Mouse (Mus musculus) lung, adult 2 months (tissue): ENCODE results near the gene Pcdh15. TPM values are rescaled to one million over a fixed set of nuclear protein-coding genes. Genes with fewer than 3 reads are reported as not detected.

ENCODE experiments used
- DNase-seq: peaks from one replicate; pipeline ENCODE4 v3.0.0; 2022
- H3K4me1 ChIP-seq: fragments of 200-500 bp; 2 replicates; pipeline ENCODE4 v1.6.1; 2011; ENCODE audit warnings: low read length; ENCODE audit not compliant: control insufficient read depth, insufficient read depth
- H3K4me3 ChIP-seq: fragments of 200-500 bp; replicated peaks from 2 replicates; pipeline ENCODE3; 2011; ENCODE audit warnings: low read depth, mild to moderate bottlenecking, control low read depth, low read length; ENCODE audit errors: extremely low read depth
- CTCF ChIP-seq: fragments of 200-500 bp; IDR thresholded peaks from 2 replicates; pipeline ENCODE4 v1.5.1; 2011; ENCODE audit warnings: mild to moderate bottlenecking, low read length, control low read depth; ENCODE audit not compliant: insufficient read depth
- POLR2A ChIP-seq: fragments of 200-500 bp; IDR thresholded peaks from 2 replicates; pipeline ENCODE4 v1.6.1; 2011; ENCODE audit warnings: low read depth, mild to moderate bottlenecking, control low read depth, low read length, borderline replicate concordance; ENCODE audit errors: extremely low read depth
- WGBS: fragments of 180-500 bp; shearing (Covaris S2); methylation state at CpG from one replicate; pipeline ENCODE4 v1.1.7; 2018; 5-methylcytosine and 5-hydroxymethylcytosine counted together
- polyA plus RNA-seq: library from polyadenylated mRNA; depleted of rRNA; stranded (reverse); fragments of >200 nt; gene quantifications from 2 replicates; pipeline ENCODE4 v1.2.3, GENCODE M21; 2012

Pcdh15 gene
- polyA plus RNA-seq, 1 experiment, result 0.05 TPM

GRCm38 (mm10) chr10:74123421-74123820 lies 1024.3 kb downstream of the Pcdh15 start:
- no peak for TF ChIP-seq CTCF
- no peak for TF ChIP-seq POLR2A
- Histone ChIP-seq H3K4me1 (no peaks in the 10 kb centered on the region), H3K4me3 (no peak overlapping the region)
- 82% methylated on average over 4 of the region's 4 CpGs for WGBS
- DNase-seq, result no peak

GRCm38 (mm10) chr10:74129192-74129591 lies 1030.0 kb downstream of the Pcdh15 start:
- TF ChIP-seq CTCF, result no peak
- no peak for TF ChIP-seq POLR2A
- Histone ChIP-seq H3K4me1 (no peaks in the 10 kb centered on the region), H3K4me3 (no peak overlapping the region)
- DNase-seq, result no peak
- WGBS, result 78% methylated on average over 3 of the region's 3 CpGs

DNA sequence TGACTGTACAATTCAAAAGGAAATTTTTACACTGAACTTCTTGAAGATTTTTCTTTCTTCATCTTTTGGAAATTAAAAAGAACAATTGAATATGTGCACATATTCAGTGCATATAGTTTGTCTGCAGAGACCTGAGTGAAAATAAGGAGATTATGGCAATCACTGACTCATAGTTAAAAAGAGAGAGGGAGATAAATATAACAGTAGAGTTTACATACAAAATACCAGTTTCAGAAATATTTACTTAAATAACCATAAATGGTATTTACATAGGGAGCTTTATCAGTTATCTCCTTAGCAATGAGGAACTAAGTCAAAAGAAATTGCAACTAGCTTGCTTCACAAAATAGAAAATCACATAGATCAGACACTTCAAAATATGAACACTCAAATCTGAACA lies 1030.5 kb downstream of the Pcdh15 start:
- TF ChIP-seq POLR2A, result no peak
- no peak for TF ChIP-seq CTCF
- Histone ChIP-seq H3K4me1 (no peaks in the 10 kb centered on the region), H3K4me3 (no peak overlapping the region)
- no peak for DNase-seq

DNA sequence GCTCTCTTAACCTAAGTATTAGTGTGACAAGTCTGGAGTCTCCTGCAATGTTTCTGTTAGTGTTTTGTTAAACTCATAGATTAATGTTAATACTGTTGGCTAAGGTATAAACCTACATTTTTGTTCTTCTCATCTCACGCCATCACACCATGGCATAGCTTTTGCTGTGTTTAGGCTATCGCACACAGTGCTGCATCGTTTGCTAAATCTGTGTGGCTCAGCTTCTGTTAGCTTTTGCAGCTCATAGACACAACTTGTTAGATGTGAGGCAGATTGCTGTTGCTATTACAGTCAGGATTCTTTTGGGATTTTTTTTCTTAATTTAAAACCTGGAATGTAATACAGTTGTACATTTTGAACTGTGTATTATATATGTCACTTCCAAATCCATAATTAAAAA lies 1031.7 kb downstream of the Pcdh15 start:
- no peak overlapping the region for H3K4me3 ChIP-seq
- whole genome bisulfite sequencing, result 80% methylated on average over 3 of the region's 3 CpGs

GRCm38 (mm10) chr10:74147966-74148365 lies 1048.8 kb downstream of the Pcdh15 start:
- no peak overlapping the region for H3K4me3 ChIP-seq
- no peak for DNase-seq
- TF ChIP-seq POLR2A, result no peak
- no peak for TF ChIP-seq CTCF
- no peaks in the 10 kb centered on the region for H3K4me1 ChIP-seq

More for the DNA sequence above, 1031.7 kb downstream of the Pcdh15 start:
- TF ChIP-seq POLR2A (no peak), CTCF (no peak)
- DNase-seq, result no peak
- H3K4me1 ChIP-seq, result no peaks in the 10 kb centered on the region

- WGBS, result 53% methylated on average over 3 of the region's 3 CpGs
- H3K4me1 ChIP-seq, result no peaks in the 10 kb centered on the region
- DNase-seq, result no peak
- no peak overlapping the region for H3K4me3 ChIP-seq
- TF ChIP-seq CTCF, result no peak
- TF ChIP-seq POLR2A, result no peak
Measured at GRCm38 (mm10) chr10:74181921-74182320, 1082.8 kb downstream of the Pcdh15 start.

DNA sequence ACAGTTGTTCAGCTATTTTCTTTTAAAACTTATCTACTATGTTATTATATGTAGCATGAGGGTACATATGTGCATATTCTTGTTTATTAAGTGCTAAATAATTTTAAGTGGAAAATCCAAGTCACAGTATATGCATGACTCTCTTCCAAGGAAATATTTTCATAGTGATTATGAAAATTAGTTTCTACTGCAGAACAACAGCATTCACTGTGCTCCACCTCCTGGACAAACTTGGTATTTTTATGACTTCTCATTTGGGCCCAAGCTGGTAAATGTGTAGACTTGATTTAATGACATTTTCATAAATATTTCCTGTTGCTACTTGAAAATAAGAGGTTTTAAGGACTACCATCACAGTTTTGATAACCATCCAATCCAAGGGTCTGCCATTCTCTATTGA lies 1104.5 kb downstream of the Pcdh15 start:
- DNase-seq, result no peak
- TF ChIP-seq POLR2A (no peak), CTCF (peak; percentile 11; the same call in 1 of the 2 replicates)
- no peak overlapping the region for H3K4me3 ChIP-seq
- no peaks in the 10 kb centered on the region for H3K4me1 ChIP-seq

DNA sequence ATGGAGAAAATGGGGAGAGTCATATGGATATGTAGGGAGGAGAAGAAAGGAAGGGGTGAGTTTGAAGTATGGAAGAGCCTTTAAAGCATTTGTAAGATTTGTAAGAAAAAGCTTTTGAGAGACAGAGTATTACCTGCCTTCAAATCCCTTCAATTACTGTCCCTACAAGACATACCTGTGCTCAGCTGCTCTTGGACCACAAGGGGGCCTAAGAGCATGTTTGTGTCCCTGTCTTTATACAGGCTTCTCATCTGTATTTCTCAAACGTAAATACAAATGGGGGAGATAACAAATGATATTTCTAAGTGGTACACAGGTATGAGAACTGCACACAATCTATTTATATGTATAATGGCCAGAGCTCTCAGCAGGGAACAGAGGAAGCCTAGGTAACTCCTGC lies 1118.1 kb downstream of the Pcdh15 start:
- H3K4me1 ChIP-seq, result no peaks in the 10 kb centered on the region
- H3K4me3 ChIP-seq, result no peak overlapping the region
- TF ChIP-seq POLR2A (no peak), CTCF (no peak)

DNA sequence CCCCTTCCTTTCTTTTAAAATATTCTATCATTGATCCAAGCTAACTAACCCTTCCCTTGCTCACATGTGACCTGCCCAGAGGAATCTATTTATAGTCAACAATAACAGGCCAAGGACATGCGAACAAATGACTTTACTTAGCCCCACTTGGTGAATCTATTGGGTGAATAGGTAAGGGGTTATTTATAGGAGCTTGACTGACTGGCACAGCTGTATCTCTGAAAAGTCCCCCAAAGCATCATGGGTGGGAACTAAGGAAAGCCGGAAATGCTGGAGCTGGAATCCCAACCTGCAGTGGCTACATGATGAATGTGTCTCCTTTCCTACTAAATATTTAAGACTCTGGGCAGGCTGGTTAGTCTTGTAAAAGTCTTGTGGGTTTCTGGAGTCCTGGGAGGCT lies 1121.3 kb downstream of the Pcdh15 start:
- Histone ChIP-seq H3K4me1 (no peaks in the 10 kb centered on the region), H3K4me3 (no peak overlapping the region)
- TF ChIP-seq CTCF (no peak), POLR2A (no peak)
- DNase-seq, result no peak
- 77% methylated on average over 2 of the region's 2 CpGs for WGBS

More for the DNA sequence above, 1118.1 kb downstream of the Pcdh15 start:
- WGBS, result 22% methylated on average over 1 of the region's 1 CpGs
- DNase-seq, result no peak

DNA sequence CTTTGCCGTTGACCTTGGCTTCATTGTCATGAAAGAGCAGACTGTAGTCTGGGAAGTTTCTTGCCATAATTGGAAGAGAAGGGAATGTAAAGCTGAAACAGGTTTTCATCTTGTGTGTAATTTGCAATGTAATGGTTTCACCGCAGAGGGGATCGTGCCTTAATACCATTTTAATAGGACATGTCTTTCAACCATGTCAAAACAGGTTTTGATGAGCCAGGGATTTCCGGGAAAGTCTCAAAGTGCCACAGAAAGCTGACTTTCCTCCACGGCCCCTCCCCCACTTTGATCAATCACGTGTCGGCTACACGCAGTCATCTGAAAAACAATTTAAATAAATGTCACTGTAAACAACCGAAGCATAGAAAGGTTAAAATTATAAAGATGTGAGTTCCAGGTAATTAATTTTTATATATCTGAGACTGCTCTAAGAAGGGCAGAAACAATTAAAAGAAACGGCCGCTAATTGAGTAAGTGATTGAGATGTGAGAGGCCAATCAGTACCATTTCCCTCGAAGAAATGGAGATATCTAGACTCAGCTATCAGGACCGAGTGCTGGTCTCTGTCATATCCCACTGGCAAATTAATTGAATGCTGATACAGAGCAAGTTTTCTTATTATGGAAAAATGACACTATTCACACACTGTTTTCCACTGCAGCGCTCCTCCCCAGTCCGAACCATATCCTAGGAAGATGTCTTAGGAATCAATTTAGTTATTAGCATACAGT lies 1158.7 kb downstream of the Pcdh15 start:
- Histone ChIP-seq H3K4me1 (no peaks in the 10 kb centered on the region), H3K4me3 (no peak overlapping the region)
- DNase-seq, result no peak
- WGBS, result 81% methylated on average over 15 of the region's 15 CpGs
- TF ChIP-seq CTCF (no peak), POLR2A (no peak)

DNA sequence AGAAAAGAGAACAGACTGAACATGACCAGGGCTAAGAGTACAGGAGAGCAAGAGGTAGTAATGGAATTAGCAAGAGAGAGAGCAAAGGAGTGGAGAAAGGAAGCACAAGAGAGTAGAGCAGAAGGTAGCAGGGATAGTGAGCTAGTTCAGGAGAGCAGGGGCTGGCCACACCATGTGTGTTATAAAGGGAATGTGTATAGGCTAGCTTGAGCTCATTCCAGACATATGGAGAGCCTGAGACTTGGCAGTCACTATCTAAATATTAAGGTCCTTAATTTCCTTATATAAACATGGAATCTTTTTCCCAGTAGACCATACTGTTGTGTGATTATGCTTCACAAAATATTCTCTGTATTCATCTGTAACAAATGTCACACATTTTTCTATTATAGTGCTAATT lies 1159.5 kb downstream of the Pcdh15 start:
- Histone ChIP-seq H3K4me3 (no peak overlapping the region), H3K4me1 (no peaks in the 10 kb centered on the region)
- DNase-seq, result no peak
- TF ChIP-seq POLR2A (no peak), CTCF (no peak)
